Mouse (Mus musculus) liver, embryonic 14.5 days (tissue): ENCODE measurements around the gene Cntnap2. TPM values are rescaled to one million over a fixed set of nuclear protein-coding genes. Genes with fewer than 3 reads are reported as not detected.

Experiments used
- ATAC-seq: fragments of 200-750 bp; cut with Nextera tagmentation; 2 replicates; pipeline ENCODE4 v1.8.0; 2017; ENCODE audit warnings: moderate number of reproducible peaks, mild to moderate bottlenecking, moderate library complexity; ENCODE audit not compliant: insufficient read depth
- DNase-seq, 3 experiments: peaks; one replicate each; pipeline ENCODE4 v3.0.0-alpha.2; 2012 to 2013; ENCODE audit warnings: low read depth in 3 of 3, low spot score in 3 of 3
- H3K27ac ChIP-seq: fragments of 300-500 bp; sonication (generic); 2 replicates; pipeline ENCODE4 v1.5.1; 2014; ENCODE audit warnings: moderate library complexity, mild to moderate bottlenecking, control low read depth, inconsistent platforms
- H3K27me3 ChIP-seq: fragments of 300-500 bp; sonication (generic); 2 replicates; pipeline ENCODE4 v1.6.1; 2014; ENCODE audit warnings: mild to moderate bottlenecking, low read length, moderate library complexity; ENCODE audit not compliant: control insufficient read depth, insufficient read depth
- H3K36me3 ChIP-seq: fragments of 300-500 bp; sonication (generic); replicated peaks from 2 replicates; pipeline ENCODE4 v1.6.1; 2014; ENCODE audit warnings: low read depth; ENCODE audit not compliant: control insufficient read depth, insufficient read depth
- H3K4me1 ChIP-seq, 2 experiments: fragments of 200-500 bp in 1 of 2; fragments of 300-500 bp in 1 of 2; sonication (generic) in 1 of 2; replicated peaks; 2 replicates each; pipeline ENCODE4 v1.6.1; 2012 to 2014; ENCODE audit warnings: antibody characterized with exemption in 1 of 2, inconsistent platforms in 1 of 2, low read length in 1 of 2; ENCODE audit not compliant: control insufficient read depth in 2 of 2, insufficient read depth in 2 of 2
- H3K4me2 ChIP-seq: fragments of 300-500 bp; sonication (generic); 2 replicates; pipeline ENCODE4 v1.6.1; 2014; ENCODE audit warnings: low read depth, mild to moderate bottlenecking, control low read depth, moderate library complexity
- H3K4me3 ChIP-seq, 2 experiments: fragments of 200-500 bp in 1 of 2; fragments of 300-500 bp in 1 of 2; sonication (generic) in 1 of 2; 2 replicates each; pipeline ENCODE4 v1.5.1; 2012 to 2014; ENCODE audit warnings: low read depth in 2 of 2, low read length in 2 of 2, mild to moderate bottlenecking in 2 of 2, control low read depth in 1 of 2, inconsistent platforms in 1 of 2, moderate library complexity in 1 of 2; ENCODE audit not compliant: insufficient read depth in 1 of 2
- H3K9ac ChIP-seq: fragments of 300-500 bp; sonication (generic); replicated peaks from 2 replicates; pipeline ENCODE4 v1.6.1; 2014; ENCODE audit warnings: mild to moderate bottlenecking, control low read depth, moderate library complexity
- H3K9me3 ChIP-seq: fragments of 300-500 bp; sonication (generic); 2 replicates; pipeline ENCODE4 v1.6.1; 2016; ENCODE audit warnings: low read length, mixed read lengths; ENCODE audit not compliant: control insufficient read depth
- CTCF ChIP-seq: IDR thresholded peaks from 2 replicates; pipeline ENCODE4 v1.5.1; 2016; ENCODE audit warnings: antibody characterized with exemption, low read depth, control low read depth
- EP300 ChIP-seq: IDR thresholded peaks from 2 replicates; pipeline ENCODE4 v1.6.1; 2016; ENCODE audit warnings: antibody characterized with exemption, low read depth
- WGBS: fragments of 180-500 bp; shearing (Covaris S2); extraction: QIAGEN DNeasy Blood & Tissue Kit; methylation state at CpG from one replicate; pipeline ENCODE4 v1.1.7; 2014; ENCODE audit not compliant: insufficient replicate concordance; 5-methylcytosine and 5-hydroxymethylcytosine counted together
- polyA plus RNA-seq, 2 experiments: library from polyadenylated mRNA; depleted of rRNA in 1 of 2; stranded (reverse) in 1 of 2; unstranded in 1 of 2; fragments of >200 nt; fragmentation: Nextera tagmentation in 1 of 2; extraction: Ambion mirVana in 1 of 2; gene quantifications; 2 replicates each; pipeline versions ENCODE4 v1.2.1 to v1.2.3; 2012 to 2014

Gene Cntnap2
- polyA plus RNA-seq, 2 experiments: 0.38 to 0.39 TPM

GRCm38 (mm10) chr6:45544319-45544875 lies 485.2 kb downstream of the Cntnap2 start:
- H3K4me3 ChIP-seq: no peak overlapping the region
- WGBS: 63% methylated on average over 7 of the region's 7 CpGs
- H3K9me3 ChIP-seq: no peaks in the 10 kb centered on the region

GRCm38 (mm10) chr6:45559724-45560123 lies 500.6 kb downstream of the Cntnap2 start:
- H3K4me3 ChIP-seq: no peak overlapping the region
- ATAC-seq: no peak
- TF ChIP-seq CTCF (no peak), EP300 (no peak)
- H3K4me1 ChIP-seq: no peaks in the 10 kb centered on the region
- 48% methylated on average over 1 of the region's 1 CpGs for WGBS
- H3K27ac ChIP-seq: no peak overlapping the region
- H3K4me2 ChIP-seq: no peak overlapping the region
- H3K9me3 ChIP-seq: no peaks in the 10 kb centered on the region
- no peaks in the 10 kb centered on the region for H3K36me3 ChIP-seq
- H3K27me3 ChIP-seq: no peaks in the 10 kb centered on the region
- no peak for DNase-seq
- H3K9ac ChIP-seq: no peak overlapping the region

More at GRCm38 (mm10) chr6:45544319-45544875, 485.2 kb downstream of the Cntnap2 start:
- Histone ChIP-seq H3K4me1 (no peaks in the 10 kb centered on the region), H3K9ac (no peak overlapping the region), H3K27me3 (no peaks in the 10 kb centered on the region), H3K27ac (no peak overlapping the region), H3K4me2 (no peak overlapping the region), H3K36me3 (no peaks in the 10 kb centered on the region)
- ATAC-seq (no peak), DNase-seq (no peak)
- TF ChIP-seq CTCF (no peak), EP300 (no peak)

- Histone ChIP-seq H3K9me3 (no peaks in the 10 kb centered on the region), H3K4me2 (no peak overlapping the region), H3K27ac (no peak overlapping the region), H3K36me3 (no peaks in the 10 kb centered on the region), H3K4me1 (no peaks in the 10 kb centered on the region), H3K4me3 (no peak overlapping the region), H3K9ac (no peak overlapping the region), H3K27me3 (no peaks in the 10 kb centered on the region)
- WGBS: 57% methylated on average over 6 of the region's 6 CpGs
- ATAC-seq: no peak
- no peak for DNase-seq
- TF ChIP-seq EP300 (no peak), CTCF (no peak)
These were observed 525.4 kb downstream of the Cntnap2 start for GRCm38 (mm10) chr6:45584467-45585094.

GRCm38 (mm10) chr6:45589084-45589483 lies 529.9 kb downstream of the Cntnap2 start:
- Histone ChIP-seq H3K27me3 (no peaks in the 10 kb centered on the region), H3K4me3 (no peak overlapping the region), H3K9me3 (no peaks in the 10 kb centered on the region), H3K27ac (no peak overlapping the region), H3K36me3 (no peaks in the 10 kb centered on the region), H3K4me1 (no peaks in the 10 kb centered on the region), H3K4me2 (no peak overlapping the region), H3K9ac (no peak overlapping the region)
- DNase-seq: no peak
- no peak for ATAC-seq
- TF ChIP-seq CTCF (no peak), EP300 (no peak)

- Histone ChIP-seq H3K4me2 (no peak overlapping the region), H3K4me3 (no peak overlapping the region), H3K27ac (no peak overlapping the region), H3K9me3 (no peaks in the 10 kb centered on the region), H3K4me1 (no peaks in the 10 kb centered on the region), H3K9ac (no peak overlapping the region), H3K27me3 (no peaks in the 10 kb centered on the region), H3K36me3 (no peaks in the 10 kb centered on the region)
- no peak for TF ChIP-seq CTCF
- no peak for TF ChIP-seq EP300
- no peak for DNase-seq
- no peak for ATAC-seq
These were observed 587.9 kb downstream of the Cntnap2 start for GRCm38 (mm10) chr6:45647017-45647416.
